Mouse (Mus musculus) heart, postnatal 36 days (tissue): Measurements from ENCODE around the gene AW822073. TPM values are rescaled to one million over a fixed set of nuclear protein-coding genes. Genes with fewer than 3 reads are reported as not detected.
A peak's percentile ranks its signal among the peaks of the same experiment; 100 is the strongest.
"Not testable (repeated sequence)": the region's sequence is repeated elsewhere in the genome, so short reads cannot be mapped to it uniquely, and the experiment has no call there.

ENCODE experiments used
- DNase-seq, 2 experiments: peaks; one replicate each; pipeline ENCODE4 v3.0.0; 2021 to 2022
- intact Hi-C: fragments of 180-260 bp; cut with DNase I; formaldehyde crosslinking; loops from one replicate; pipeline ENCODE4 v1.15.1; 2025
- total RNA-seq, 2 experiments: library from RNA; stranded (reverse); gene quantifications; 2 replicates each; pipeline ENCODE4 v1.2.3; 2021

AW822073 gene
- total RNA-seq, 2 experiments from 2014 or later: not detected

GRCm38 (mm10) chr10:58223972-58224805, 541 bp downstream of the AW822073 start:
- intact Hi-C loops: not testable (repeated sequence)
- DNase-seq: peak; percentile 57 to 63

DNA sequence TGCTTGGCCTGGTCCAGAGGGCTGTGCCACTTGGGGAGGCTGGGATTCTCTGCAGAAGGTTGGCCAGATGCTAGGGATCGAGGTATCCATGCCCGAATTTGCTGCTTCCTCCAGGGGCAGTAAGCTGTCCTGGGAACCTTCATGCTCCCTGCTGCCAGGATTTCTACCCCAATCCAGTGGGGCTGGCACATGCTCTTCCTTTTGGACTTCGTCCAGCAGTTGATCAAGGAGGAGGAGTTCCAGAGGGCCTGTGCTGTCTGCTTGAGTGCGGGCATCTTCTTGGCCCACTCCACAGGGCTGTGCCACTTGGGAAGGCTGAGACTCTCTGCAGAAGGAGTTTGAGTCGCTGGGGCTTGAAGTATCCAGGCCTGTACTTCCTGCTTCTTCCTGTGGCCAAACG, 1.6 kb downstream of the AW822073 start:
- intact Hi-C loops, DNase-seq: not testable (repeated sequence)

- intact Hi-C loops: not testable (repeated sequence)
- DNase-seq: peak in 1 of 2 experiments; percentile 46
Observed at GRCm38 (mm10) chr10:58221571-58221970, 3.2 kb downstream of the AW822073 start.

DNA sequence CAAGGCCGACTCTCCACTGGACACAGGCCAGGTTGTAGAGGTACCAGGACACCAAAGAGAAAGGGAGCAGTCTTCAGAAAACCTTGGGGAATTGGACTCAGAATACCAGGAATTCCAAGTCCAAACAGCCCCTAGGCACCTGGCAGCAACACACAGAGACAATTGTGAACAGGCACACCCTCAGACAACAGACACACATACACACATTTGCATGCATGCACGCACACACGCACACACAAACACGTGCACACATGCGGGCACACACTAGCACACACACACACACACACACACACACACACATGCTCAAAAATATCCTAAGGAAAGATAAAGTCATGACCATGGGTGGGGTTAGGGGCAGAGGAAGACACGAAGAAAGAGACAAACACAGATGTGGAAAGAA, 4.0 kb downstream of the AW822073 start:
- intact Hi-C loops: no loop called here
- DNase-seq: no peak

- intact Hi-C loops: no loop called here
- DNase-seq: no peak
Observed at GRCm38 (mm10) chr10:58217366-58217765, 7.4 kb downstream of the AW822073 start.

- intact Hi-C loops: no loop called here
Observed at GRCm38 (mm10) chr10:58215353-58215752, 9.4 kb downstream of the AW822073 start.

GRCm38 (mm10) chr10:58214934-58215333, 9.8 kb downstream of the AW822073 start:
- intact Hi-C loops: no loop called here
- DNase-seq: no peak

More at GRCm38 (mm10) chr10:58215353-58215752, 9.4 kb downstream of the AW822073 start:
- no peak for DNase-seq

- no peak for DNase-seq
- intact Hi-C loops: no loop called here
Observed at GRCm38 (mm10) chr10:58214497-58214896, 10.2 kb downstream of the AW822073 start.

GRCm38 (mm10) chr10:58212230-58212629, 12.5 kb downstream of the AW822073 start:
- no peak for DNase-seq
- intact Hi-C loops: no loop called here

- intact Hi-C loops: no loop called here
- no peak for DNase-seq
Observed at GRCm38 (mm10) chr10:58211213-58211612, 13.5 kb downstream of the AW822073 start.

- intact Hi-C loops: no loop called here
- no peak for DNase-seq
Observed at GRCm38 (mm10) chr10:58210514-58210913, 14.2 kb downstream of the AW822073 start.

GRCm38 (mm10) chr10:58209710-58210467, 14.8 kb downstream of the AW822073 start:
- intact Hi-C loops: no loop called here
- DNase-seq: no peak

GRCm38 (mm10) chr10:58206639-58207404, 17.9 kb downstream of the AW822073 start:
- intact Hi-C loops: no loop called here
- no peak for DNase-seq

DNA sequence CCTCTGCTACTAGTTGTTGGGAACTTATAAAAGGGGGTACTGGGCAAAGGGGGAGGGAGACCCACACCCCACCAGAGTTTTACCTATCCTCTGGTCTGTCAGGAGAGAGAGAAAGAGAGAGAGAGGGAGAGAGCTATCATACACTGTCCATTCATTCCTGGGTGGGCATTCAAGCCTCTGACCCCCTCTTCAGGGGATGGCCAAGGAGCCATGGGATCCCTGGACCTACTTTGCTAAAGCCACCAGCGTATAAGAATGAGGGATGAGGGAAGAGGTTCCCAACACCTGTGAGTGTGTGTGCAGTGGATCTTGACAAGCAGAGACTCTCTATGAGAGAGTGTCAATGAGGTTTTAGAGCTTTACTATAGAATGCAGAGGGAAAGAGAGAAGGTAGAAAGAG, 18.7 kb downstream of the AW822073 start:
- intact Hi-C loops: no loop called here
- DNase-seq: no peak

Other genes with a start within 250 kb of the AW822073 start
- not detected for gene Duxf3, start 7.7 kb upstream of the AW822073 start, total RNA-seq
- gene Gm4981, start 11.8 kb upstream of the AW822073 start, total RNA-seq: not detected
- gene Gcc2, start 30.6 kb upstream of the AW822073 start, total RNA-seq: 10 to 100 TPM; 27.9 to 34.5 TPM
- gene Lims1, start 98.5 kb upstream of the AW822073 start, total RNA-seq: 100 to 1,000 TPM; 159 to 186 TPM
- gene Ranbp2, start 222.0 kb upstream of the AW822073 start, total RNA-seq: 10 to 100 TPM; 45.1 to 54.4 TPM